Mouse (Mus musculus): ENCODE data around the gene Arl14ep.

Arl14ep gene

GRCm38 (mm10) chr2:106954975-106955374 is 19.2 kb downstream of the Arl14ep start:
- DNase-seq (ENCODE audit: low read depth, low spot score) = no peak

GRCm38 (mm10) chr2:106942451-106942850 is 31.8 kb downstream of the Arl14ep start:
- DNase-seq (ENCODE audit: low read depth, low spot score) = no peak

GRCm38 (mm10) chr2:106935681-106936080 is 38.5 kb downstream of the Arl14ep start:
- DNase-seq (ENCODE audit: low read depth, low spot score) = no peak

GRCm38 (mm10) chr2:106929906-106930305 is 44.3 kb downstream of the Arl14ep start:
- no peak for DNase-seq (ENCODE audit: low read depth, low spot score)

All from A20 (cell line).